Mouse (Mus musculus): ENCODE measurements around the gene Myh14. TPM values are rescaled to one million over a fixed set of nuclear protein-coding genes. Genes with fewer than 3 reads are reported as not detected.

Gene Myh14
- polyA plus RNA-seq, 1 experiment from 2014 or later: 1.9 TPM

GRCm38 (mm10) chr7:44664731-44665130 lies 5.9 kb downstream of the Myh14 start:
- Histone ChIP-seq H3K9ac (ENCODE audit: low read depth, low read length) (no peak overlapping the region), H3K27ac (ENCODE audit: low read depth, low read length) (no peak overlapping the region), H3K9me3 (ENCODE audit: control insufficient read depth, low read length) (no peaks in the 10 kb centered on the region), H3K36me3 (ENCODE audit: control insufficient read depth, insufficient read depth, low read length) (no peaks in the 10 kb centered on the region), H3K4me1 (replicated peaks; ENCODE audit: control insufficient read depth, insufficient read depth, low read length) (no peaks in the 10 kb centered on the region), H3K4me2 (replicated peaks; ENCODE audit: low read depth, low read length) (no peak overlapping the region), H3K27me3 (ENCODE audit: control insufficient read depth, insufficient read depth, low read length) (peaks cover 13% of the 10 kb centered on the region), H3K4me3 (ENCODE audit: low read depth, low read length) (no peak overlapping the region)
- ATAC-seq (ENCODE audit: low FRiP score): no peak
- 37% methylated on average over 11 of the region's 11 CpGs for WGBS
- DNase-seq (ENCODE audit: low spot score): no peak

GRCm38 (mm10) chr7:44663546-44663945 lies 7.1 kb downstream of the Myh14 start:
- no peak overlapping the region for H3K4me3 ChIP-seq (ENCODE audit: low read depth, low read length)
- WGBS: 78% methylated on average over 5 of the region's 5 CpGs

GRCm38 (mm10) chr7:44662569-44662968 lies 8.1 kb downstream of the Myh14 start:
- WGBS: 27% methylated on average over 3 of the region's 3 CpGs
- Histone ChIP-seq H3K9ac (ENCODE audit: low read depth, low read length) (no peak overlapping the region), H3K4me1 (replicated peaks; ENCODE audit: control insufficient read depth, insufficient read depth, low read length) (no peaks in the 10 kb centered on the region), H3K27ac (ENCODE audit: low read depth, low read length) (no peak overlapping the region), H3K36me3 (ENCODE audit: control insufficient read depth, insufficient read depth, low read length) (no peaks in the 10 kb centered on the region), H3K9me3 (ENCODE audit: control insufficient read depth, low read length) (no peaks in the 10 kb centered on the region), H3K4me2 (replicated peaks; ENCODE audit: low read depth, low read length) (no peak overlapping the region), H3K4me3 (ENCODE audit: low read depth, low read length) (no peak overlapping the region), H3K27me3 (ENCODE audit: control insufficient read depth, insufficient read depth, low read length) (peaks cover 2% of the 10 kb centered on the region; the same call in 1 of the 2 replicates)
- no peak for ATAC-seq (ENCODE audit: low FRiP score)
- no peak for DNase-seq (ENCODE audit: low spot score)

More at GRCm38 (mm10) chr7:44663546-44663945, 7.1 kb downstream of the Myh14 start:
- Histone ChIP-seq H3K36me3 (ENCODE audit: control insufficient read depth, insufficient read depth, low read length) (no peaks in the 10 kb centered on the region), H3K4me2 (replicated peaks; ENCODE audit: low read depth, low read length) (no peak overlapping the region), H3K9me3 (ENCODE audit: control insufficient read depth, low read length) (no peaks in the 10 kb centered on the region), H3K27ac (ENCODE audit: low read depth, low read length) (no peak overlapping the region), H3K9ac (ENCODE audit: low read depth, low read length) (no peak overlapping the region), H3K4me1 (replicated peaks; ENCODE audit: control insufficient read depth, insufficient read depth, low read length) (no peaks in the 10 kb centered on the region), H3K27me3 (ENCODE audit: control insufficient read depth, insufficient read depth, low read length) (peaks cover 8% of the 10 kb centered on the region; the same call in 1 of the 2 replicates)
- ATAC-seq (ENCODE audit: low FRiP score): no peak
- DNase-seq (ENCODE audit: low spot score): no peak

- no peaks in the 10 kb centered on the region for H3K36me3 ChIP-seq (ENCODE audit: control insufficient read depth, insufficient read depth, low read length)
- H3K4me2 ChIP-seq (replicated peaks; ENCODE audit: low read depth, low read length): no peak overlapping the region
- 16% methylated on average over 8 of the region's 8 CpGs for WGBS
- H3K27ac ChIP-seq (ENCODE audit: low read depth, low read length): no peak overlapping the region
- no peaks in the 10 kb centered on the region for H3K9me3 ChIP-seq (ENCODE audit: control insufficient read depth, low read length)
- H3K4me3 ChIP-seq (ENCODE audit: low read depth, low read length): no peak overlapping the region
- H3K9ac ChIP-seq (ENCODE audit: low read depth, low read length): no peak overlapping the region
- H3K27me3 ChIP-seq (ENCODE audit: control insufficient read depth, insufficient read depth, low read length): 0 out of 2 replicates have a peak, but pooled peaks cover 2% of the 10 kb centered on the region
- DNase-seq (ENCODE audit: low spot score) (no peak), ATAC-seq (ENCODE audit: low FRiP score) (no peak)
- no peaks in the 10 kb centered on the region for H3K4me1 ChIP-seq (replicated peaks; ENCODE audit: control insufficient read depth, insufficient read depth, low read length)
These were observed 8.5 kb downstream of the Myh14 start for GRCm38 (mm10) chr7:44662168-44662567.

- no peak overlapping the region for H3K4me3 ChIP-seq (ENCODE audit: low read depth, low read length)
- 76% methylated on average over 5 of the region's 5 CpGs for WGBS
These were observed 9.4 kb downstream of the Myh14 start for GRCm38 (mm10) chr7:44661219-44661618.

GRCm38 (mm10) chr7:44655504-44655903 lies 15.1 kb downstream of the Myh14 start:
- 23% methylated on average over 8 of the region's 8 CpGs for WGBS
- Histone ChIP-seq H3K36me3 (ENCODE audit: control insufficient read depth, insufficient read depth, low read length) (no peaks in the 10 kb centered on the region), H3K4me1 (replicated peaks; ENCODE audit: control insufficient read depth, insufficient read depth, low read length) (no peaks in the 10 kb centered on the region), H3K9me3 (ENCODE audit: control insufficient read depth, low read length) (no peaks in the 10 kb centered on the region), H3K27me3 (ENCODE audit: control insufficient read depth, insufficient read depth, low read length) (no peaks in the 10 kb centered on the region), H3K9ac (ENCODE audit: low read depth, low read length) (no peak overlapping the region), H3K4me2 (replicated peaks; ENCODE audit: low read depth, low read length) (no peak overlapping the region), H3K27ac (ENCODE audit: low read depth, low read length) (no peak overlapping the region), H3K4me3 (ENCODE audit: low read depth, low read length) (no peak overlapping the region)
- ATAC-seq (ENCODE audit: low FRiP score) (no peak), DNase-seq (ENCODE audit: low spot score) (peak; percentile 76)

More at GRCm38 (mm10) chr7:44661219-44661618, 9.4 kb downstream of the Myh14 start:
- no peaks in the 10 kb centered on the region for H3K36me3 ChIP-seq (ENCODE audit: control insufficient read depth, insufficient read depth, low read length)
- H3K9me3 ChIP-seq (ENCODE audit: control insufficient read depth, low read length): no peaks in the 10 kb centered on the region
- no peak overlapping the region for H3K9ac ChIP-seq (ENCODE audit: low read depth, low read length)
- no peak for DNase-seq (ENCODE audit: low spot score)
- no peak overlapping the region for H3K27ac ChIP-seq (ENCODE audit: low read depth, low read length)
- H3K27me3 ChIP-seq (ENCODE audit: control insufficient read depth, insufficient read depth, low read length): 0 out of 2 replicates have a peak, but pooled peaks cover 2% of the 10 kb centered on the region
- H3K4me1 ChIP-seq (replicated peaks; ENCODE audit: control insufficient read depth, insufficient read depth, low read length): no peaks in the 10 kb centered on the region
- ATAC-seq (ENCODE audit: low FRiP score): no peak
- no peak overlapping the region for H3K4me2 ChIP-seq (replicated peaks; ENCODE audit: low read depth, low read length)

- DNase-seq (ENCODE audit: low spot score): peak; percentile 46
- no peak overlapping the region for H3K27ac ChIP-seq (ENCODE audit: low read depth, low read length)
- H3K27me3 ChIP-seq (ENCODE audit: control insufficient read depth, insufficient read depth, low read length): no peaks in the 10 kb centered on the region
- 59% methylated on average over 8 of the region's 8 CpGs for WGBS
- no peak overlapping the region for H3K4me2 ChIP-seq (replicated peaks; ENCODE audit: low read depth, low read length)
- H3K9me3 ChIP-seq (ENCODE audit: control insufficient read depth, low read length): no peaks in the 10 kb centered on the region
- H3K4me3 ChIP-seq (ENCODE audit: low read depth, low read length): no peak overlapping the region
- no peak for ATAC-seq (ENCODE audit: low FRiP score)
- H3K4me1 ChIP-seq (replicated peaks; ENCODE audit: control insufficient read depth, insufficient read depth, low read length): no peaks in the 10 kb centered on the region
- H3K9ac ChIP-seq (ENCODE audit: low read depth, low read length): no peak overlapping the region
- no peaks in the 10 kb centered on the region for H3K36me3 ChIP-seq (ENCODE audit: control insufficient read depth, insufficient read depth, low read length)
These were observed 16.9 kb downstream of the Myh14 start for GRCm38 (mm10) chr7:44653773-44654172.

- ATAC-seq (ENCODE audit: low FRiP score) (no peak), DNase-seq (ENCODE audit: low spot score) (no peak)
- 81% methylated on average over 7 of the region's 7 CpGs for WGBS
- Histone ChIP-seq H3K4me2 (replicated peaks; ENCODE audit: low read depth, low read length) (no peak overlapping the region), H3K27ac (ENCODE audit: low read depth, low read length) (no peak overlapping the region), H3K9ac (ENCODE audit: low read depth, low read length) (no peak overlapping the region), H3K9me3 (ENCODE audit: control insufficient read depth, low read length) (no peaks in the 10 kb centered on the region), H3K27me3 (ENCODE audit: control insufficient read depth, insufficient read depth, low read length) (no peaks in the 10 kb centered on the region), H3K36me3 (ENCODE audit: control insufficient read depth, insufficient read depth, low read length) (no peaks in the 10 kb centered on the region), H3K4me1 (replicated peaks; ENCODE audit: control insufficient read depth, insufficient read depth, low read length) (no peaks in the 10 kb centered on the region), H3K4me3 (ENCODE audit: low read depth, low read length) (no peak overlapping the region)
These were observed 19.2 kb downstream of the Myh14 start for GRCm38 (mm10) chr7:44651416-44651815.

GRCm38 (mm10) chr7:44649990-44650389 lies 20.7 kb downstream of the Myh14 start:
- ATAC-seq (ENCODE audit: low FRiP score): no peak
- Histone ChIP-seq H3K36me3 (ENCODE audit: control insufficient read depth, insufficient read depth, low read length) (no peaks in the 10 kb centered on the region), H3K27me3 (ENCODE audit: control insufficient read depth, insufficient read depth, low read length) (peaks cover 8% of the 10 kb centered on the region)

More at GRCm38 (mm10) chr7:44649990-44650389, 20.7 kb downstream of the Myh14 start:
- Histone ChIP-seq H3K4me3 (ENCODE audit: low read depth, low read length) (no peak overlapping the region), H3K9me3 (ENCODE audit: control insufficient read depth, low read length) (no peaks in the 10 kb centered on the region), H3K4me2 (replicated peaks; ENCODE audit: low read depth, low read length) (no peak overlapping the region), H3K4me1 (replicated peaks; ENCODE audit: control insufficient read depth, insufficient read depth, low read length) (no peaks in the 10 kb centered on the region), H3K9ac (ENCODE audit: low read depth, low read length) (no peak overlapping the region), H3K27ac (ENCODE audit: low read depth, low read length) (no peak overlapping the region)
- WGBS: 10% methylated on average over 4 of the region's 4 CpGs
- DNase-seq (ENCODE audit: low spot score): peak; percentile 82
